Mouse (Mus musculus) C2C12 (cell line): ENCODE measurements around the gene Gga3. TPM values are rescaled to one million over a fixed set of nuclear protein-coding genes. Genes with fewer than 3 reads are reported as not detected.

Source experiments
- H3K27me3 ChIP-seq: one replicate; pipeline ENCODE4 v1.6.1; 2011; ENCODE audit not compliant: control insufficient read depth, insufficient read depth, insufficient read length
- H3K36me3 ChIP-seq: one replicate; pipeline ENCODE4 v1.6.1; 2011; ENCODE audit not compliant: control insufficient read depth, insufficient read depth
- H3K4me3 ChIP-seq: one replicate; pipeline ENCODE4 v1.5.1; 2011; ENCODE audit warnings: mild to moderate bottlenecking, control low read depth; ENCODE audit not compliant: poor library complexity, insufficient read depth, severe bottlenecking
- H3K79me2 ChIP-seq: one replicate; pipeline ENCODE4 v1.6.1; 2011; ENCODE audit not compliant: control insufficient read depth, insufficient read depth
- H3K79me3 ChIP-seq: one replicate; pipeline ENCODE4 v1.6.1; 2011; ENCODE audit warnings: low read depth, control low read depth
- H3ac ChIP-seq: one replicate; pipeline ENCODE3; 2011; ENCODE audit warnings: low read depth; ENCODE audit not compliant: control insufficient read depth, insufficient read length
- CEBPB ChIP-seq: IDR thresholded peaks from one replicate; pipeline ENCODE4 v1.6.1; 2011; ENCODE audit warnings: low read depth, mild to moderate bottlenecking, control low read depth, moderate library complexity
- CTCF ChIP-seq: IDR thresholded peaks from one replicate; pipeline ENCODE4 v1.5.1; 2011; ENCODE audit not compliant: control insufficient read depth, insufficient read depth, insufficient read length
- FOSL1 ChIP-seq: IDR thresholded peaks from one replicate; pipeline ENCODE4 v1.8.0; 2011; ENCODE audit warnings: mild to moderate bottlenecking, low read length; ENCODE audit not compliant: poor library complexity, insufficient read depth, severe bottlenecking
- MAX ChIP-seq: IDR thresholded peaks from one replicate; pipeline ENCODE4 v1.6.1; 2011; ENCODE audit warnings: mild to moderate bottlenecking, control low read depth
- MYOD1 ChIP-seq: IDR thresholded peaks from one replicate; pipeline ENCODE4 v1.6.1; 2011; ENCODE audit warnings: low read depth; ENCODE audit not compliant: control insufficient read depth, insufficient read length
- MYOG ChIP-seq: IDR thresholded peaks from one replicate; pipeline ENCODE4 v1.6.1; 2011; ENCODE audit not compliant: control insufficient read depth, insufficient read length; ENCODE audit errors: extremely low read depth
- USF1 ChIP-seq: IDR thresholded peaks from one replicate; pipeline ENCODE4 v1.6.1; 2011; ENCODE audit warnings: low read depth, mild to moderate bottlenecking, control low read depth, moderate library complexity
- polyA plus RNA-seq: library from polyadenylated mRNA; unstranded; fragments of >200 nt; fragmentation: generic; extraction: Trizol; gene quantifications from one replicate; pipeline ENCODE4 v1.2.1, GENCODE M21; 2012; ENCODE audit warnings: missing spikeins

Gga3 gene
- polyA plus RNA-seq, 1 experiment = 16.0 TPM

DNA sequence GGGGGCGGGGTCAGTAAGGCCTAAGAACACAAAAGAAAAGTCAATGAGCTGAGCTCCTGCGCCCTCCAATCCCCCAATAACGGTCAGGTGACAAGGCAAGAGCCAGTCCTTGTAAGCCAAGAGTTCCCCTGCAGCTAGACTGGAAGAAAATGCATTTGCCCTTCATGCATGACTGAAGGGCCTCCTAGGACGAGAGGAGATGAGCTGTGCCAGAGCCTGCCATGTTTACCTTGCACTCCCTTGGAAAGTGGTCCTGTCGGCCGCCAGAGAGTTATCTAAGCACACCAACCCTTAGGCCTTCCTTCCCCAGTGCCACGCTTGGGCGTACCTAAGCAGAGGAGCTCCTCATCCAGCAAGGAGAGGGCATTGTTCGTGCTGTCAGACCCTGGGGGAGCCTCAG is 15.9 kb downstream of the Gga3 start:
- TF ChIP-seq USF1 (no peak), CTCF (no peak), MYOG (no peak), FOSL1 (no peak)
- H3K36me3 ChIP-seq = peaks cover 93% of the 10 kb centered on the region
- no peaks in the 10 kb centered on the region for H3K27me3 ChIP-seq
- H3ac ChIP-seq = no peak overlapping the region
- H3K79me2 ChIP-seq = no peaks in the 10 kb centered on the region
- no peaks in the 10 kb centered on the region for H3K79me3 ChIP-seq
- no peak overlapping the region for H3K4me3 ChIP-seq

DNA sequence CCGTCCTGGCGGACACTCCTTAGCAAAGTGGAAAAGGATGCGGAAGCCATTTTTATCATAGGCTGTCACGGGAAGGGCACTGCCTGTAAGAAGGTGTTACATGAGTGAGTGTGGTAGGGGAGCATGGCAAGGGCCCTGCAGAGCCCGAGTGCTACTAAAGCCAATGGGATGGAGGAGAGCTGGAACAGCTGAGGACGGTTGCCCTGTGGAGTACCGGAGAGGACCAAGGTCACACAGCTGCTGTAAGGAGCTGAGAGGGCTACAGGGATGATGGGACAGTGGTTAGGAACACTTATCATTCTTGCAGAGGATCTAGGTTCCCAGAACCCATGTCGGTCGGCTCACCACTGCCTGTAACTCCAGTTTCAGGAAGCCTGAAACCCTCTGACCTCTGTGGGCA is 17.4 kb downstream of the Gga3 start:
- Histone ChIP-seq H3K79me3 (no peaks in the 10 kb centered on the region), H3K27me3 (no peaks in the 10 kb centered on the region), H3K79me2 (no peaks in the 10 kb centered on the region), H3K36me3 (peaks cover 93% of the 10 kb centered on the region), H3ac (no peak overlapping the region), H3K4me3 (no peak overlapping the region)
- no peak for TF ChIP-seq FOSL1
- TF ChIP-seq CEBPB = no peak
- TF ChIP-seq MYOD1 = no peak
- no peak for TF ChIP-seq CTCF
- no peak for TF ChIP-seq USF1
- no peak for TF ChIP-seq MYOG
- no peak for TF ChIP-seq MAX

DNA sequence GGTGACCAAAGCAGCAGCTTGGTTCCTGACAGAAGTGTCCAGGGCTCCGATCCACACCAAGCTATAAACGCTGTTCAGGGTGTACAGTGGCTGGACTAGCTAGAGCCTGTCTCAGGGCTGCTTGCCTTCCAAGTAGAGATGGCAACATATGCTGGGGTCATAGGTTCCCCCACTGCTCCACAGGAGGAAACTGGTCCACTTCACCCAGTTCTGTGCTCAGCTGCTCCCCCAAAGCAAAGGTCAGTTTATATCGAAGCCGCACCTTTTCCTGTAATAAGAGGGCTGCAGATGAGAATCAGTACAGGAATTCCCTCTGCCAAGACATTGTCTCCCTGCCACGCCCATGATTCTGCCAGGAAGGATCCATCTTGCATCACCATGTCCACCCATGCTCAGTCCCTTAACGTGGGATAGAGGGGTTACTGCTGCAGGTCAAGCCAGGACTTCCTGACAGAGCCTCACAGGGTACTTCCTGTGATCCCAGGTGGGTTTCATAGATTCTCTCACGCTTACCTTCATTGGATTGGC is 18.2 kb downstream of the Gga3 start:
- peaks cover 93% of the 10 kb centered on the region for H3K36me3 ChIP-seq

DNA sequence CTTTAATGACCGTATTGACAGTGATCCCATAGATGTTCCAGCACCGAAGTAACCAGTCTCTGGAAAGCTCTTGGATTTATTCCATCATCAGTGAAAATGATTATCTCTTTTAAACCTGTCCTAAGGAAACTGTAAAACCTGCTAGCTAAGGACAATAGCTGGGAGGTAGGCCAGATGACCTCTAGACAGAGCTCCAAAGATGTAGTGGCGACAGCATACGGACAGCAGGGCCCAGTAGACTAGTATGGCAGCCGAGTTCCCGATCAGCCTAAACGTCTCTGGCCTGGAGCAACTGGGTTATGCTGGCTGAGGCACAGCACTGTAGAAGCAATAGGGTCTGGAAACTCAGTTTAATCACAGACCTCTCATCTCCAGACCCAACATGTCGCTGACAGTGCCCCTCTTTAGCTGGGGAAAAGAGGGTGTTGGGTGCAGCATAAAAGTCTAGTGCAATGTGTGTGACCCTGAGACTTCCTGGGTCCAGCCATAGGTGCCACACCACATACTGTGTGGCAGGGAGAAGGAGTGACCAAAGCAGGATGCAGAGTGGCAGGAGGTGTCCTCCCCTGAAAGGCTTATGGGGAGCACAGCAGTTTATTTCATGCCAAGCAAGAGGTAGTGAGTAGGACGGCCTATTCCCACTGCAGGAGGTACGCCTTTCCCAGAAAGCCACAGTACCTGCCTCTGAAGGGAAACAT is 19.3 kb downstream of the Gga3 start:
- Histone ChIP-seq H3K36me3 (peaks cover 90% of the 10 kb centered on the region), H3K27me3 (no peaks in the 10 kb centered on the region), H3ac (no peak overlapping the region), H3K79me3 (no peaks in the 10 kb centered on the region), H3K4me3 (no peak overlapping the region), H3K79me2 (no peaks in the 10 kb centered on the region)
- TF ChIP-seq USF1 (no peak), MYOD1 (no peak), MYOG (no peak), CTCF (no peak), CEBPB (no peak), MAX (no peak), FOSL1 (no peak)

More for the DNA sequence above, 18.2 kb downstream of the Gga3 start:
- no peaks in the 10 kb centered on the region for H3K79me2 ChIP-seq
- no peaks in the 10 kb centered on the region for H3K79me3 ChIP-seq
- no peak for TF ChIP-seq CEBPB
- no peak overlapping the region for H3ac ChIP-seq
- no peak overlapping the region for H3K4me3 ChIP-seq
- H3K27me3 ChIP-seq = no peaks in the 10 kb centered on the region

DNA sequence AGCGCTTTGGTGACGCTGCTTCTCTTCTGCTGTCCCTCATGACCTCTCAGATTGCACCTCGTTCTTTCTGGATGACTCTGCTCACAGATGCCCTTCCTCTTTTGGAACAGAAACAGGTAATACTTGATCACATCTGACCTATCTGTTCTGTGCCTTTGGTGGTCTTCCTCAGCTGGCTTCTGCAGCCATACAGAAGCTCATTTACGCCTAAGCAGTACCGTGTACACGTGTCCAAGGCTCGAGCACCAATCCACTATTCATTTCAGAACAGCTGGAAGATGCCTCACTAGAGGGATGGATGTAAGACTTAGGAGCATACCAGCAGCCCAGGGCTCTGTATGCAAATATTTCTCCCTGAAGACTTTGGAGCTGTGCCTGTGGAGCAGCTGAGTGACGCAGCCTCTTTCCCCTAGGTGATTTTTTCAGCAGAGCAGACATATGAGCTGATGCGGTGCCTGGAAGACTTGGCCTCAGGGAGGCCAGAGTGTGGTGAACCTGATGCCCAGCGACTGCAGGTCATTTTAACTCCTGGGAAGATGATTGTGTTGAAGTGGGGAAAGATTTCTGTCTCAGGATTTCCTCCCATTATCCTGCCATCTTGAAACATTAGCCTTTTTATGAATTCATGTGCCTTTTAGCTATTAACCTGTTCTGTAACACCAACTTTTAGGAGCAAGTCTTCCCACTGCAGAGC is 20.8 kb downstream of the Gga3 start:
- Histone ChIP-seq H3K79me3 (no peaks in the 10 kb centered on the region), H3K4me3 (no peak overlapping the region), H3K79me2 (no peaks in the 10 kb centered on the region), H3ac (no peak overlapping the region), H3K36me3 (peaks cover 97% of the 10 kb centered on the region), H3K27me3 (no peaks in the 10 kb centered on the region)
- TF ChIP-seq MAX (no peak), FOSL1 (no peak), USF1 (no peak), MYOG (no peak), MYOD1 (no peak), CEBPB (no peak), CTCF (no peak)

DNA sequence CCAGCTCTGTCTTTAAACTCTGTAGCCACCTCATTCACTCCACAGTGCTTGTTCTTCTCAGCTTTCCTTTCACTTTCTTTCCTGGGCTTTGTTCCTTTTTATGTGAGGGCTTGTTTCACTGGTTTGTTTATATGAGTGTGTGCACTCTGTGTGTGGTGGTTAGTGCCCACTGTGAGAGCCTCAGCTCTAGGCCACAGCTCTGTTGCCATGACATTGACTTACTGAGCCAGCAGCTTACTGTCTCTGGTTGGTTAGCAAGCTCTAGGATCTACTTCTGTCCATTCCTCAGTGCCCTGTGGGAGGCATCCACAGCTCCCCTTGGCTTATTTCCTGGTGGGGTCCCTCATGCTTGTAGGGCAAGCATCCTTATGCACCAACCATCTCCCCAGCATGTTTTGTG is 24.8 kb downstream of the Gga3 start:
- H3K79me2 ChIP-seq = peaks cover 10% of the 10 kb centered on the region
- no peak overlapping the region for H3K4me3 ChIP-seq
- no peaks in the 10 kb centered on the region for H3K27me3 ChIP-seq
- no peaks in the 10 kb centered on the region for H3K79me3 ChIP-seq
- peaks cover 80% of the 10 kb centered on the region for H3K36me3 ChIP-seq
- no peak overlapping the region for H3ac ChIP-seq
- no peak for TF ChIP-seq CEBPB
- TF ChIP-seq MYOG = no peak
- no peak for TF ChIP-seq MYOD1
- no peak for TF ChIP-seq USF1
- TF ChIP-seq CTCF = no peak
- TF ChIP-seq MAX = no peak
- TF ChIP-seq FOSL1 = no peak
